In genomic region chr16:58637448-58637847, GRCm38 (mm10) we compare ENCODE assay signal across 29 mouse cellular contexts. TPM values are rescaled to one million over a fixed set of nuclear protein-coding genes. Genes with fewer than 3 reads are reported as not detected.
DNase-seq lines count a peak whose midpoint lies in the region; ATAC-seq and TF ChIP-seq lines count a peak whose summit lies in the region.
"Had no signal": no experiment of that assay in that cellular context is flagged by ENCODE, and none has a peak within 500 bp of the region (broad histone marks: within the 10 kb centered on the region; RNA-seq: fewer than 3 reads in every experiment).

No protein-coding gene starts in this region.

- ATAC-seq in G1E (ENCODE audit: extremely low read depth, insufficient number of reproducible peaks, low FRiP score, poor library complexity, severe bottlenecking) = peak; percentile 75
- ATAC-seq in erythroid progenitor cell, adult 5-6 weeks (replicated peaks; ENCODE audit: low FRiP score, poor library complexity, severe bottlenecking) = peak; percentile 71
- ATAC-seq in liver, embryonic 16.5 days (ENCODE audit: low read depth) = peak; percentile 72
- ATAC-seq: forebrain, embryonic 16.5 days; midbrain, embryonic 16.5 days; Patski had no signal

- no peak for TF ChIP-seq CTCF in G1E (IDR thresholded peaks at IDR 0.05; ENCODE audit: low read depth, low read length)

- no peaks in the 10 kb centered on the region for H3K36me3 ChIP-seq in G1E (replicated peaks)
- no peaks in the 10 kb centered on the region for H3K36me3 ChIP-seq in liver, embryonic 16.5 days (ENCODE audit: control insufficient read depth, insufficient read depth)
- H3K36me3 ChIP-seq: embryonic facial prominence, embryonic 13.5 days; hindbrain, embryonic 13.5 days; kidney, embryonic 15.5 days; lung, embryonic 15.5 days; neural tube, embryonic 15.5 days; stomach, embryonic 15.5 days had no signal

- H3K27ac ChIP-seq in liver, embryonic 16.5 days (ENCODE audit: low read length) = no peak overlapping the region
- H3K27ac ChIP-seq: embryonic facial prominence, embryonic 13.5 days; heart, adult 2 months; hindbrain, embryonic 13.5 days; kidney, embryonic 15.5 days; lung, embryonic 15.5 days; neural tube, embryonic 15.5 days; stomach, embryonic 15.5 days had no signal

- H3K4me1 ChIP-seq in G1E (ENCODE audit: insufficient read depth, low read depth, low read length) = peaks cover 24% of the 10 kb centered on the region
- peaks cover 11% of the 10 kb centered on the region for H3K4me1 ChIP-seq in liver, embryonic 16.5 days (ENCODE audit: control insufficient read depth, low read depth, low read length)
- H3K4me1 ChIP-seq: embryonic facial prominence, embryonic 13.5 days; hindbrain, embryonic 13.5 days; lung, embryonic 15.5 days; neural tube, embryonic 15.5 days; stomach, embryonic 15.5 days had no signal

- no peaks in the 10 kb centered on the region for H3K9me3 ChIP-seq in G1E (replicated peaks)
- no peaks in the 10 kb centered on the region for H3K9me3 ChIP-seq in liver, embryonic 16.5 days (replicated peaks; ENCODE audit: control insufficient read depth, low read length)
- H3K9me3 ChIP-seq: embryonic facial prominence, embryonic 13.5 days; hindbrain, embryonic 13.5 days; kidney, embryonic 15.5 days; lung, embryonic 15.5 days; neural tube, embryonic 15.5 days; stomach, embryonic 15.5 days had no signal

- no peaks in the 10 kb centered on the region for H3K27me3 ChIP-seq in G1E (ENCODE audit: insufficient read depth, low read length)
- H3K27me3 ChIP-seq in liver, embryonic 16.5 days (ENCODE audit: control insufficient read depth, insufficient read depth, low read depth, low read length) = no peaks in the 10 kb centered on the region
- H3K27me3 ChIP-seq: embryonic facial prominence, embryonic 13.5 days; hindbrain, embryonic 13.5 days; kidney, embryonic 15.5 days; lung, embryonic 15.5 days; neural tube, embryonic 15.5 days; Patski; stomach, embryonic 15.5 days had no signal

- H3K9ac ChIP-seq in liver, embryonic 16.5 days (ENCODE audit: low read depth, low read length) = no peak overlapping the region
- H3K9ac ChIP-seq: embryonic facial prominence, embryonic 13.5 days; hindbrain, embryonic 13.5 days; kidney, embryonic 15.5 days; lung, embryonic 15.5 days; neural tube, embryonic 15.5 days; stomach, embryonic 15.5 days had no signal

- H3K4me3 ChIP-seq in G1E (ENCODE audit: low read depth, low read length) = no peak overlapping the region
- no peak overlapping the region for H3K4me3 ChIP-seq in liver, embryonic 16.5 days (ENCODE audit: low read depth, low read length)
- H3K4me3 ChIP-seq: embryonic facial prominence, embryonic 13.5 days; heart, adult 2 months; hindbrain, embryonic 13.5 days; kidney, embryonic 15.5 days; lung, embryonic 15.5 days; neural tube, embryonic 15.5 days; stomach, embryonic 15.5 days had no signal

- peak; percentile 29 for DNase-seq in heart, adult 11 months
- DNase-seq in heart, adult 18-20 months = no peak
- no peak for DNase-seq in G1E (ENCODE audit: low spot score)
- DNase-seq in adrenal gland, postnatal 10 days = no peak
- no peak for DNase-seq in urinary bladder, postnatal 10 days (ENCODE audit: low spot score)
- DNase-seq: cerebellum, adult 18-20 months; cerebellum, postnatal 14 days; gastrocnemius, postnatal 10 days; heart, adult 2 months; kidney, adult 11 months; kidney, postnatal 36 days; lung, postnatal 36 days; thymus, postnatal 25 days had no signal

- WGBS in liver, embryonic 16.5 days (ENCODE audit: insufficient replicate concordance) = 25% methylated on average over 4 of the region's 4 CpGs

- no peak overlapping the region for H3K4me2 ChIP-seq in liver, embryonic 16.5 days (ENCODE audit: low read depth, low read length)
- H3K4me2 ChIP-seq: embryonic facial prominence, embryonic 13.5 days; hindbrain, embryonic 13.5 days; kidney, embryonic 15.5 days; lung, embryonic 15.5 days; neural tube, embryonic 15.5 days; stomach, embryonic 15.5 days had no signal

RNA-seq across cellular contexts. Expression of gene E330017A01Rik, which starts 1.1 kb away (rescaled TPM):
- total RNA-seq in heart, adult 18-20 months (2021) = not detected
- total RNA-seq in G1E (2014; fragmentation: Nextera tagmentation) = not detected in 2 replicates
- total RNA-seq in G1E (2017) = 0.11 and 0.17 TPM in 2 replicates
- not detected in 2 replicates for polyA plus RNA-seq in G1E (2012)
- total RNA-seq in erythroid progenitor cell, adult 5-6 weeks (2015; ENCODE audit: low replicate concordance) = not detected in 2 replicates
- not detected in 2 replicates for total RNA-seq in erythroid progenitor cell, adult 5-6 weeks (2017; ENCODE audit: low replicate concordance)
- not detected in 2 replicates for polyA plus RNA-seq in liver, embryonic 16.5 days (2015; fragmentation: Nextera tagmentation; extraction: Ambion mirVana)
- total RNA-seq in adrenal gland, postnatal 10 days (2021) = not detected
- total RNA-seq: adrenal gland, adult 18-20 months; adrenal gland, postnatal 4 days; gastrocnemius, postnatal 10 days; heart, adult 2 months; left cerebral cortex, postnatal 25 days had no signal
- polyA plus RNA-seq: embryonic facial prominence, embryonic 13.5 days; forebrain, embryonic 16.5 days; heart, adult 2 months; heart, postnatal 0 days; hindbrain, embryonic 13.5 days; kidney, embryonic 15.5 days; limb, embryonic 14.5 days; lung, embryonic 15.5 days; midbrain, embryonic 16.5 days; neural tube, embryonic 15.5 days; Patski; stomach, embryonic 15.5 days had no signal

RNA-seq across cellular contexts. Expression of gene Gm813, which starts 20.7 kb away (rescaled TPM):
- total RNA-seq in heart, adult 18-20 months (2021) = not detected
- total RNA-seq in G1E (2014; fragmentation: Nextera tagmentation) (not detected in 2 replicates), G1E (2017) (0.22 TPM in 1 of 2 replicates, not detected in the other)
- polyA plus RNA-seq in G1E (2012) = not detected in 2 replicates
- not detected in 2 replicates for total RNA-seq in erythroid progenitor cell, adult 5-6 weeks (2015; ENCODE audit: low replicate concordance)
- not detected in 2 replicates for total RNA-seq in erythroid progenitor cell, adult 5-6 weeks (2017; ENCODE audit: low replicate concordance)
- not detected in 2 replicates for polyA plus RNA-seq in liver, embryonic 16.5 days (2015; fragmentation: Nextera tagmentation; extraction: Ambion mirVana)
- not detected for total RNA-seq in adrenal gland, postnatal 10 days (2021)
- total RNA-seq: adrenal gland, adult 18-20 months; adrenal gland, postnatal 4 days; gastrocnemius, postnatal 10 days; heart, adult 2 months; left cerebral cortex, postnatal 25 days had no signal
- polyA plus RNA-seq: embryonic facial prominence, embryonic 13.5 days; forebrain, embryonic 16.5 days; heart, adult 2 months; heart, postnatal 0 days; hindbrain, embryonic 13.5 days; kidney, embryonic 15.5 days; limb, embryonic 14.5 days; lung, embryonic 15.5 days; midbrain, embryonic 16.5 days; neural tube, embryonic 15.5 days; Patski; stomach, embryonic 15.5 days had no signal

RNA-seq across cellular contexts. Expression of gene Cpox, which starts 32.6 kb away (rescaled TPM):
- total RNA-seq in heart, adult 18-20 months (2021) = 10 to 100 TPM; 36.5 to 37.9 TPM
- total RNA-seq in G1E (2014; fragmentation: Nextera tagmentation) (1,587 and 1,720 TPM in 2 replicates), G1E (2017) (291 and 297 TPM in 2 replicates)
- 261 and 266 TPM in 2 replicates for polyA plus RNA-seq in G1E (2012)
- total RNA-seq in erythroid progenitor cell, adult 5-6 weeks (2015; ENCODE audit: low replicate concordance) = 1,198 and 1,327 TPM in 2 replicates
- total RNA-seq in erythroid progenitor cell, adult 5-6 weeks (2017; ENCODE audit: low replicate concordance) = 966 and 1,012 TPM in 2 replicates
- polyA plus RNA-seq in liver, embryonic 16.5 days (2015; fragmentation: Nextera tagmentation; extraction: Ambion mirVana) = 356 and 399 TPM in 2 replicates
- 10 to 100 TPM; 33.6 to 36.4 TPM for total RNA-seq in adrenal gland, postnatal 10 days (2021)

Comparison
In these comparisons a context has a peak if more than half of its experiments do, and no peak if none do; other contexts are left out.
1. RNA of gene Cpox, which starts 32.6 kb away (total RNA-seq): 291 to 1,720 TPM in G1E and 966 to 1,327 TPM in erythroid progenitor cell, adult 5-6 weeks; 36.5 to 37.9 TPM in heart, adult 18-20 months and 33.6 to 36.4 TPM in adrenal gland, postnatal 10 days; every median in the first group is over 4 times any median in the second.
2. Peak in every context shown above with its lines, with median percentiles within 50 percentile points of each other: ATAC-seq.